Mouse (Mus musculus) CH12.LX (cell line): ENCODE measurements around the gene Dapk1.

Experiments
- CHD1 ChIP-seq: IDR thresholded peaks from 2 replicates; pipeline ENCODE4 v1.6.1; 2012; ENCODE audit warnings: low read depth, low read length, improper control_type of control experiment, inconsistent platforms
- HCFC1 ChIP-seq: IDR thresholded peaks from 2 replicates; pipeline ENCODE4 v1.6.1; 2012; ENCODE audit warnings: low read depth, mild to moderate bottlenecking, inconsistent platforms, low read length, improper control_type of control experiment
- KAT2A ChIP-seq: IDR thresholded peaks from 2 replicates; pipeline ENCODE4 v1.6.1; 2012; ENCODE audit warnings: low read length, improper control_type of control experiment, inconsistent platforms; ENCODE audit not compliant: insufficient replicate concordance
- POLR2A ChIP-seq: IDR thresholded peaks from 2 replicates; pipeline ENCODE4 v1.6.1; 2011; ENCODE audit warnings: low read depth, mild to moderate bottlenecking, improper control_type of control experiment, low read length
- RAD21 ChIP-seq: IDR thresholded peaks from 2 replicates; pipeline ENCODE4 v1.6.1; 2011; ENCODE audit warnings: low read depth, mild to moderate bottlenecking, low read length, improper control_type of control experiment, moderate library complexity
- SMC3 ChIP-seq: IDR thresholded peaks from 2 replicates; pipeline ENCODE4 v1.6.1; 2011; ENCODE audit warnings: low read depth, low read length, improper control_type of control experiment
- USF2 ChIP-seq: conservative IDR thresholded peaks from 2 replicates; pipeline ENCODE4 v1.6.1; 2011; ENCODE audit warnings: low read depth, low read length, improper control_type of control experiment
- ZMIZ1 ChIP-seq: IDR thresholded peaks from 2 replicates; pipeline ENCODE4 v1.6.1; 2012; ENCODE audit warnings: low read depth, mild to moderate bottlenecking, inconsistent platforms, low read length, improper control_type of control experiment

GRCm38 (mm10) chr13:60619723-60620122, 18.0 kb downstream of the Dapk1 start:
- TF ChIP-seq POLR2A (no peak), SMC3 (no peak), KAT2A (no peak), USF2 (no peak), RAD21 (no peak), ZMIZ1 (no peak), HCFC1 (no peak), CHD1 (no peak)
